Mouse (Mus musculus): Measurements from ENCODE around the gene A3galt2. TPM values are rescaled to one million over a fixed set of nuclear protein-coding genes. Genes with fewer than 3 reads are reported as not detected.

The A3galt2 gene
- total RNA-seq (2014; rRNA removed), result 0.19 and 0.38 TPM in 2 replicates
- 0.05 TPM in 1 of 2 replicates, not detected in the other for polyA plus RNA-seq (2015; fragmentation: Nextera tagmentation; extraction: Ambion mirVana)

- H3K27ac ChIP-seq (ENCODE audit: low read depth, low read length), result 0 out of 2 replicates have a peak within 1 kb of the TSS, but pooled peaks have one; percentile 14
- DNase-seq (ENCODE audit: low spot score) (no peak), ATAC-seq (ENCODE audit: low FRiP score) (no peak)
- 81% methylated on average over 3 of the region's 3 CpGs for WGBS
- H3K9ac ChIP-seq (replicated peaks; ENCODE audit: low read length, poor library complexity, severe bottlenecking), result no peak within 1 kb of the TSS
- H3K4me2 ChIP-seq (ENCODE audit: low read depth, low read length, poor library complexity, severe bottlenecking), result no peak within 1 kb of the TSS
- H3K4me3 ChIP-seq (ENCODE audit: low read depth, low read length), result no peak within 1 kb of the TSS
- no peaks in the 10 kb centered on the region for H3K9me3 ChIP-seq (ENCODE audit: low read length)
- H3K27me3 ChIP-seq (ENCODE audit: insufficient read depth, low read length), result no peaks in the 10 kb centered on the region
- no peaks in the 10 kb centered on the region for H3K4me1 ChIP-seq (ENCODE audit: insufficient read depth, low read length)
- H3K36me3 ChIP-seq (ENCODE audit: insufficient read depth, low read length), result peaks cover 33% of the 10 kb centered on the region
- TF ChIP-seq CTCF (IDR thresholded peaks at IDR 0.05), result no peak
Measured at GRCm38 (mm10) chr4:128755064-128755463, at the start of gene A3galt2. A3galt2 (plus strand) TSS chr4:128755364.

GRCm38 (mm10) chr4:128706626-128707025 lies 48.5 kb upstream of the A3galt2 start:
- DNase-seq (ENCODE audit: low spot score) (peak; percentile 78), ATAC-seq (ENCODE audit: low FRiP score) (no peak)
- H3K36me3 ChIP-seq (ENCODE audit: insufficient read depth, low read length), result peaks cover 21% of the 10 kb centered on the region
- H3K4me1 ChIP-seq (ENCODE audit: insufficient read depth, low read length), result peaks cover 3% of the 10 kb centered on the region; the same call in 1 of the 2 replicates
- no peak overlapping the region for H3K9ac ChIP-seq (replicated peaks; ENCODE audit: low read length, poor library complexity, severe bottlenecking)
- no peak overlapping the region for H3K4me3 ChIP-seq (ENCODE audit: low read depth, low read length)
- TF ChIP-seq CTCF (IDR thresholded peaks at IDR 0.05), result peak; percentile 82
- no peak overlapping the region for H3K4me2 ChIP-seq (ENCODE audit: low read depth, low read length, poor library complexity, severe bottlenecking)
- WGBS, result 19% methylated on average over 9 of the region's 9 CpGs
- no peaks in the 10 kb centered on the region for H3K27me3 ChIP-seq (ENCODE audit: insufficient read depth, low read length)
- H3K9me3 ChIP-seq (ENCODE audit: low read length), result no peaks in the 10 kb centered on the region
- H3K27ac ChIP-seq (ENCODE audit: low read depth, low read length), result no peak overlapping the region

- Histone ChIP-seq H3K27ac (ENCODE audit: low read depth, low read length) (no peak overlapping the region), H3K4me3 (ENCODE audit: low read depth, low read length) (no peak overlapping the region), H3K27me3 (ENCODE audit: insufficient read depth, low read length) (no peaks in the 10 kb centered on the region), H3K9me3 (ENCODE audit: low read length) (no peaks in the 10 kb centered on the region), H3K36me3 (ENCODE audit: insufficient read depth, low read length) (peaks cover 22% of the 10 kb centered on the region), H3K4me1 (ENCODE audit: insufficient read depth, low read length) (peaks cover 3% of the 10 kb centered on the region; the same call in 1 of the 2 replicates), H3K9ac (replicated peaks; ENCODE audit: low read length, poor library complexity, severe bottlenecking) (no peak overlapping the region), H3K4me2 (ENCODE audit: low read depth, low read length, poor library complexity, severe bottlenecking) (no peak overlapping the region)
- TF ChIP-seq CTCF (IDR thresholded peaks at IDR 0.05), result no peak
- 44% methylated on average over 4 of the region's 4 CpGs for WGBS
- DNase-seq (ENCODE audit: low spot score) (no peak), ATAC-seq (ENCODE audit: low FRiP score) (no peak)
Measured at GRCm38 (mm10) chr4:128707384-128707783, 47.8 kb upstream of the A3galt2 start.

- ATAC-seq (ENCODE audit: low FRiP score) (no peak), DNase-seq (ENCODE audit: low spot score) (no peak)
- Histone ChIP-seq H3K36me3 (ENCODE audit: insufficient read depth, low read length) (peaks cover 24% of the 10 kb centered on the region), H3K4me2 (ENCODE audit: low read depth, low read length, poor library complexity, severe bottlenecking) (no peak overlapping the region), H3K27ac (ENCODE audit: low read depth, low read length) (no peak overlapping the region), H3K27me3 (ENCODE audit: insufficient read depth, low read length) (no peaks in the 10 kb centered on the region), H3K4me3 (ENCODE audit: low read depth, low read length) (no peak overlapping the region), H3K9me3 (ENCODE audit: low read length) (no peaks in the 10 kb centered on the region), H3K4me1 (ENCODE audit: insufficient read depth, low read length) (peaks cover 3% of the 10 kb centered on the region; the same call in 1 of the 2 replicates), H3K9ac (replicated peaks; ENCODE audit: low read length, poor library complexity, severe bottlenecking) (no peak overlapping the region)
- TF ChIP-seq CTCF (IDR thresholded peaks at IDR 0.05), result no peak
- 60% methylated on average over 15 of the region's 15 CpGs for WGBS
Measured at GRCm38 (mm10) chr4:128709061-128709780, 45.9 kb upstream of the A3galt2 start.

GRCm38 (mm10) chr4:128709781-128710166 lies 45.4 kb upstream of the A3galt2 start:
- Histone ChIP-seq H3K4me1 (ENCODE audit: insufficient read depth, low read length) (peaks cover 3% of the 10 kb centered on the region; the same call in 1 of the 2 replicates), H3K9ac (replicated peaks; ENCODE audit: low read length, poor library complexity, severe bottlenecking) (no peak overlapping the region), H3K27me3 (ENCODE audit: insufficient read depth, low read length) (no peaks in the 10 kb centered on the region), H3K4me3 (ENCODE audit: low read depth, low read length) (no peak overlapping the region), H3K36me3 (ENCODE audit: insufficient read depth, low read length) (peaks cover 24% of the 10 kb centered on the region), H3K4me2 (ENCODE audit: low read depth, low read length, poor library complexity, severe bottlenecking) (no peak overlapping the region), H3K27ac (ENCODE audit: low read depth, low read length) (no peak overlapping the region), H3K9me3 (ENCODE audit: low read length) (no peaks in the 10 kb centered on the region)
- no peak for DNase-seq (ENCODE audit: low spot score)
- WGBS, result 92% methylated on average over 12 of the region's 12 CpGs
- no peak for ATAC-seq (ENCODE audit: low FRiP score)
- TF ChIP-seq CTCF (IDR thresholded peaks at IDR 0.05), result no peak

GRCm38 (mm10) chr4:128710286-128710685 lies 44.9 kb upstream of the A3galt2 start:
- ATAC-seq (ENCODE audit: low FRiP score), result no peak
- Histone ChIP-seq H3K27ac (ENCODE audit: low read depth, low read length) (no peak overlapping the region), H3K4me1 (ENCODE audit: insufficient read depth, low read length) (peaks cover 7% of the 10 kb centered on the region), H3K36me3 (ENCODE audit: insufficient read depth, low read length) (peaks cover 21% of the 10 kb centered on the region), H3K27me3 (ENCODE audit: insufficient read depth, low read length) (no peaks in the 10 kb centered on the region), H3K4me2 (ENCODE audit: low read depth, low read length, poor library complexity, severe bottlenecking) (no peak overlapping the region), H3K4me3 (ENCODE audit: low read depth, low read length) (no peak overlapping the region), H3K9ac (replicated peaks; ENCODE audit: low read length, poor library complexity, severe bottlenecking) (no peak overlapping the region), H3K9me3 (ENCODE audit: low read length) (no peaks in the 10 kb centered on the region)
- WGBS, result 77% methylated on average over 6 of the region's 6 CpGs
- TF ChIP-seq CTCF (IDR thresholded peaks at IDR 0.05), result no peak
- no peak for DNase-seq (ENCODE audit: low spot score)

Data from midbrain, postnatal 0 days (tissue).